Mouse (Mus musculus) effector memory CD4-positive, alpha-beta T cell, adult 7 months (primary cell): ENCODE results near the gene Trim5. TPM values are rescaled to one million over a fixed set of nuclear protein-coding genes. Genes with fewer than 3 reads are reported as not detected.

Experiments used
- polyA plus RNA-seq: library from polyadenylated mRNA; unstranded; fragments of 100-300 nt; shearing (Covaris generic); gene quantifications from one replicate; pipeline ENCODE4 v1.2.1, GENCODE M21; 2017

The Trim5 gene
- polyA plus RNA-seq = 20.3 TPM

DNA sequence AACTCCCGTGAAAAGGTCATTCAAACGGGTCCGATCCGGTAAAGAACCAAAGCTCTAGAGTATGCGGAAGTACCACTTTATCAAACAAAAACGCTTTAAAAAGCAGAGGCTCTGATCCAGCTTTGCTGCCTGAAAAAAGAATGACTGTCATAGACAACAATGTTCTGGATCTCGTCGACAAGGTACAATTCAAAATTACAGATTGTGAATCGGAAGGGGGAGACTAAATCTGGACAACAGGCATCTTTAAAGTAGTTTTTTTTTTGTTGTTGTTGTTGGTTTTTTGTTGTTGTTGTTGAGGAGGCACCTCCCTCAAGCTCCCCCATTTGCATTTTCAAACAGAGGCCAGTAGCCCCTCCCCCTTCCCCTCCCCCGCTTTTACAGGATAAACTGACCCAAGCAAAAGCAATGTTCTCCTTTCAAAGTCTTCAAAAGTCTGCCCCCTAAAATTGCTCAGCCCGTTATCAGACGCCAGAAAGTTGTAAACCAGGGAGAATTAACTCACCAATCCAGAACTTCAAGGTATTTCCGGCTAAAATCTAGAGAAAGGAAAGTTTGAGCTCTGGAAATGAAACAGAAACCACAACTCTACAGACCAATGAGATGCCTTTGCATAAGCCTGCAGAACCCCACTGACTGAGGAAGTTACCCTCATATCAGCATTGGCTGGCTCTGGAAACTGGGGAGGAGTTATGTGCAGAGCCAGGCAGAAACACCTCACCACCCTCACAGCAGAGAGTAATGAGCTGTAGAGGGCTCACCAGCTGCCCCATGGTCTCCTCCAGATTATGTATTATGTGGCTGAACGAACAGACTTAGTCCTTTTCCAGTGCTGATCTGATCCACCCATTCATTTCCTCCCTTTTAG lies at the start of gene Trim5:
Gene Trim5 (minus strand): TSS at position 519 of the 868 bp plus-strand sequence.

GRCm38 (mm10) chr7:104329171-104329570 lies 41.3 kb upstream of the Trim5 start, which contains the start of gene Trim34b:
Trim34b (plus strand) TSS chr7:104329471.

DNA sequence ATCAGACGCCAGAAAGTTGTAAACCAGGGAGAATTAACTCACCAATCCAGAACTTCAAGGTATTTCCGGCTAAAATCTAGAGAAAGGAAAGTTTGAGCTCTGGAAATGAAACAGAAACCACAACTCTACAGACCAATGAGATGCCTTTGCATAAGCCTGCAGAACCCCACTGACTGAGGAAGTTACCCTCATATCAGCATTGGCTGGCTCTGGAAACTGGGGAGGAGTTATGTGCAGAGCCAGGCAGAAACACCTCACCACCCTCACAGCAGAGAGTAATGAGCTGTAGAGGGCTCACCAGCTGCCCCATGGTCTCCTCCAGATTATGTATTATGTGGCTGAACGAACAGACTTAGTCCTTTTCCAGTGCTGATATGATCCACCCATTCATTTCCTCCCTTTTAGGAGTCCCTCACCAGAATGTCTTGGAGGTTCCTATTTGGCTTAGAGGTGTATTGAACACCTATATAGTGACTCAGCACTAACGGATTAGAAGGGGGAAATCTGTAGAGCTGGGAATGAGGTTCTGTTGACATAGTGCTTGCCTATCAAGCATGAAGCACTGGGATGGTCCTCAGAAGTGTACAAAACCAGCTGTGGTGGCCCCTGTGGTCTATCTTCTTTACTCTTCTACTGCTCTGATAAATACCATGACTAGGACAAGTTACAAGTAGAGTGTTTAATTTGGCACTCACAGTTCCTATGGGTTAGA lies 27.6 kb upstream of the Trim5 start, which contains the start of gene Trim12a:
Gene Trim12a (minus strand): TSS at position 98 of the 712 bp plus-strand sequence.

DNA sequence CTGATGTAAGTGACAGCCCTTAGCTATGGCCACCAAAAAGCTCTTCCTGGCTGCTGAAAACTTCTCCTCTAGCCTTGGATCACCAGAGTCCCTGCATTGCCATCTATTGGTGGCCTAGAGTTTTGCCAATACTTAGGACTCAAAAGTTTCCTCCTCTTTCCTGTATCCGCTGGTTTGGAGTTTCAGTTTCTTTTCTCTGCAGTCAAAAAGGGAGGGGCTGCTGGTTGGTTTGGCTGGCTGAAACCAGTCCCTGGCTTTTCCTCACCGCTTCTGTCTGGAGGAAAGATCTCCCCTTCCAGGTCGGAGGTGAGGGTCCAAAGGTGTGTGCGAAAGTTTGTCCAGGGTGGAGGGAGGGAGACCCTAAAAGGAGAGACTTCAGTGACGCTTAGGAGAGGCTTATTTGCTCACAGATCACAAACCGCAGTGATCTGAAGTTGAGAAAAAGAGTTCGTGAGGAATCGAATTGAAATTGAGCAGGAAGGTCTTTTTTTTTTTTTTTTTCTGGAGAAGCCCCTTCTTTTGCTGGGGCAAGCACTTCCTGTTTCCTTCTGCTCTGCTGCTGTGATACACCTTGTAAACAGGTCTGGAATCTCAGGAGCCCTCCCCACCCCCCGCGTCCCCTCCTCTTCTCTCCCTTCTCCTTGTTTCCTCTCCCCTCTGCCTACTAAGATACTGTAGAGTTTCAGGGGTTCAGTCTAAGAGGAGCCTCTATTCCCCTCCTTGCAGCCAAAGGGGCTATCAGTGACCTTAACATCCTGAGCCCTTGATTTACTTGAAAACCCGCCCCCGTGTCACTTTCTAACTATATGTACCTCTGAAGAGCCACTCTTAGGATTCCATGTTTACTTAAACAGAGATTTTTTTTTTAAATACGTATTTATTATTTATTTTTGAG lies 43.4 kb downstream of the Trim5 start, which contains the start of gene Trim34a:
Gene Trim34a (plus strand): TSS at position 171 of the 895 bp plus-strand sequence.

GRCm38 (mm10) chr7:104218701-104219569 lies 69.0 kb downstream of the Trim5 start, which contains the start of gene Trim6:
Trim6 (plus strand) TSS chr7:104218793.

Other genes with a start within 250 kb of the Trim5 start
- not detected for gene Olfr642, start 235.4 kb downstream of the Trim5 start, polyA plus RNA-seq
- 0.72 TPM for gene 4930516K23Rik, start 226.6 kb downstream of the Trim5 start, polyA plus RNA-seq
- not detected for gene Olfr644, start 216.2 kb downstream of the Trim5 start, polyA plus RNA-seq
- gene Olfr645, start 202.6 kb downstream of the Trim5 start, polyA plus RNA-seq = not detected
- 0.96 TPM for gene Olfr646, start 183.2 kb downstream of the Trim5 start, polyA plus RNA-seq
- gene Ubqln5, start 158.3 kb downstream of the Trim5 start, polyA plus RNA-seq = not detected
- gene Olfr643, start 150.7 kb downstream of the Trim5 start, polyA plus RNA-seq = not detected
- gene Ubqln3, start 144.8 kb downstream of the Trim5 start, polyA plus RNA-seq = not detected
- gene Ubqlnl, start 137.5 kb downstream of the Trim5 start, polyA plus RNA-seq = not detected
- gene Olfm5, start 123.3 kb downstream of the Trim5 start, polyA plus RNA-seq = not detected
- gene Olfr648, start 104.7 kb downstream of the Trim5 start, polyA plus RNA-seq = not detected
- gene Olfr649, start 92.1 kb downstream of the Trim5 start, polyA plus RNA-seq = not detected
- gene Trim6, start 69.3 kb downstream of the Trim5 start, polyA plus RNA-seq = 2.3 TPM
- 33.2 TPM for gene Trim34a, start 43.6 kb downstream of the Trim5 start, polyA plus RNA-seq
- gene Trim12a, start 27.4 kb upstream of the Trim5 start, polyA plus RNA-seq = 118 TPM
- 0.68 TPM for gene Trim34b, start 41.4 kb upstream of the Trim5 start, polyA plus RNA-seq
- 10.2 TPM for gene Trim12c, start 65.3 kb upstream of the Trim5 start, polyA plus RNA-seq
- 0.46 TPM for gene Trim30b, start 81.8 kb upstream of the Trim5 start, polyA plus RNA-seq
- 3.5 TPM for gene Trim30c, start 112.7 kb upstream of the Trim5 start, polyA plus RNA-seq
- gene Trim30a, start 177.1 kb upstream of the Trim5 start, polyA plus RNA-seq = 51.2 TPM
- 15.0 TPM for gene Trim30d, start 219.8 kb upstream of the Trim5 start, polyA plus RNA-seq